Mouse (Mus musculus) adrenal gland, adult 18-20 months (tissue): ENCODE measurements around the gene Sp2. TPM values are rescaled to one million over a fixed set of nuclear protein-coding genes. Genes with fewer than 3 reads are reported as not detected.

Experiments used
- DNase-seq, 2 experiments: peaks; one replicate each; pipeline ENCODE4 v3.0.0; 2021 to 2022; ENCODE audit warnings: low spot score in 2 of 2
- total RNA-seq, 2 experiments: library from RNA; stranded (reverse); gene quantifications; 1 replicate in 1 of 2; 2 replicates in 1 of 2; pipeline ENCODE4 v1.2.3; 2021

Sp2 gene
- total RNA-seq, 2 experiments from 2014 or later = 13.4 to 15.1 TPM

DNA sequence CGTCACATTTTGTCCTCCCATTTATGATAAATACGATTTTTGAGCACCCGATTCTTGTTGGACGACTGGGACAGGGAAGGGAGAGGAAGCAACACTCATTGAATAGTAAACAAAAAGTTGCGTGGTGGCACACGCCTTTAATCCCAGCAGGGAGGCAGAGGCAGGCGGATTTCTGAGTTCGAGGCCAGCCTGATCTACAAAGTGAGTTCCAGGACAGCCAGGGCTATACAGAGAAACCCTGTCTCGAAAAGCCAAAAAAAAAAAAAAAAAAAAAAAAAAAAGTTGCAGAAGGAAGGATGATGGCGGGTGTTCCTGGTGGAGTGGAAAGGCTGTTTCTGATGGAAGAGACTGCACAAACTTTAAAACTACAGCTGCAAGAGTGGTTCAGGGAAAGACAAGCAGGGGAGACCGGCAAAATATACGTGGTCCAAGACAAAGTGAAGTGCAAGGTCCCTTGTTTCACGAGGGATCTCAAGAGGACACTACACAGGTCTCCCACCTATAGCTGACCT lies 65.8 kb downstream of the Sp2 start:
- no peak for DNase-seq

DNA sequence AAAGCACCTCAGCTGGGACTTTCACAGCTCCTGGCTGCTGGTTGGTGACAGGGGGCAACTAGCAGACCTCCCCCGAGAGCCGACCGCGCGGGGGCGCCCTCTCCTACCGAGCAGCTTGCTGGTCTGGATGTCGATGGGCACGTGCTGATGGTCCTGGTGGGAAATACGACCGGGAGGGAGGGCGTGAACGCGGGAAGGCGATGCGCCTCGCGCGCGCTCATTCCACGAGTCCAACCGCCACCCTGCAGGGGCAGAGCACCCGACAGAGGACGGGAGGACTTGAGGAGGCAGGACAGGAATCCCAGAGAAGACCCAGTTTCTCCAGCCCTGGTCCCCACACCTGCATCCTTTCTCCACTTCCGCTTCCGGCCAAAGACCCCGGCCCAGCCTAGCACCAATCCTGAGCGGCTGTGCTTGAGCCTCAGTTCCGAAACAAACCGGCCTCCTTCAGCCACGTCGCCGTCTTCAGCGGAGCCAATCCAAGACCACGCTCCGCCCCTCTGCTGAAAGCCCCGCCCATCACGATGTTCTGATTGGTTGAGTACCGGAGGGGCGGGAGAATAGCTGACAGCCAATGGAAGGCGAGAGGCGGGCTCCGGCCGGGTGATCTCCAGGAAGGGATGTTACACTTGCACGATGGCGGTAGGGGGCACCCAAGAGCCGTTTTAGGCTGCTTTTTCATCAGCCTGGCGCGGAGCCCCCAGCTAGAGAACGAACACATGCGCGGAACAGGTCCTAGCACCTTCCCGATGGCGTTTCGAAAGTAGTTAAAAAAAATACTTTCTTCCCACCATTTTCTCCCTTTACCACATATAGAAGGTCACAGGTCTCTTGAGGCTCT lies 66.5 kb downstream of the Sp2 start, which contains the start of gene Cdk5rap3:
Gene Cdk5rap3 (minus strand): TSS at position 453 of the 841 bp plus-strand sequence.
- peak; percentile 98 to 99 for DNase-seq

DNA sequence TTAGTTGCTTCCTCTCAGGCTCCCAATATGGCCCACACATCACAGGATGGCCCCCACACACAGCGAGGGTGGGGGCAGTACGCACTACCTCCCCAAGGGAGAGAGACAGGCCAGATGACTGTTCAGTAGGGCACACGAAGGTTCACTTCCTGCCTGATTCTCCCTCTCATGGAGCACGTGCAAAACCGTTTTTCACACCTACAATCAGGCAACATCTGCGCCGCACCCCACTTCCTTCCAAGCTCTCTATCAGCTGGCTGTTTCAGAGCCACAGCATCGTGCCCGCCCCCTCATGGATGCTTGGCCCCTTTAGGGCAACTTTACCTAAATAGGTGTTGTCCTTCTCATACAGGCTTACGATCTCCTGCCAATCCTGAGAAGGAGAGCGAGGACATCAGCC lies 70.1 kb downstream of the Sp2 start:
- DNase-seq = no peak

DNA sequence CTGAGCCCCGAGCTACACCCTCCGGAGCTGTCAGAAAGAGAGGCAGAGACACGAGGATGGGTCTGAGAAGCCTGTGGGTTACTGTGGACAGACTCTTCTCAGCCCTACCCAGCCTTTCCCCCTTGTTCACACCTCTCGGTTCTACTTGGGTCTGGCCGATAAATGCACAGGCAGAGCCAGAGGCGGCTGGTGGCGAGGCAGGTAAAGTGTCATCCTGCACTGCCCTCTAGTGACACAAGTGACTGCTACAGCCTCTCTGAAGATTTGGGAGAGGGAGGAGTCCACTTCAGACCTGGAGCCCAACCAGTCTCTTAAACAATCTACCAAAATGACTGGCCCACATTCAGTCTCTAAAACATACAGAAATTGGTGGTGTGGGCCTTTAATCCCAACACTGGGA lies 72.8 kb downstream of the Sp2 start:
- DNase-seq = peak; percentile 69 to 71

DNA sequence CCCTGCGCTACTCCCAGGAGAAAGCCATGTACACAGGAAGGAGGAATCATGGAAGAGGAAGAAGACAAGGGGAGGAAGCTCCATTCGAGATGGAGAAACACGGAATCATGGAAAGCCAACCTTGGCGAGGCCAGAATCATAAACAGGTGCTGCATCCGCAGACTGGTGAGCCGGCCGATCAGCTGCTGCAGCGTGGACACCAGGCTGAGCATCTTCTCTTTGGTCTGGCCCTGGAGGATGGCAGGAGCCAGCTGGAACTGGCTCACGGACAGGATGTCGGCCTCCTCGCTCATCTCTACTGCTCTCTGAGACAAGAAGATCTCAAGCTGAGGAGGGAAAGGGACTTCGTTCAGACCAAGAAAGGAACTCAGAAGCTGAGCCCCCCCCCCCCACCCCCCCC lies 74.2 kb downstream of the Sp2 start:
- no peak for DNase-seq

DNA sequence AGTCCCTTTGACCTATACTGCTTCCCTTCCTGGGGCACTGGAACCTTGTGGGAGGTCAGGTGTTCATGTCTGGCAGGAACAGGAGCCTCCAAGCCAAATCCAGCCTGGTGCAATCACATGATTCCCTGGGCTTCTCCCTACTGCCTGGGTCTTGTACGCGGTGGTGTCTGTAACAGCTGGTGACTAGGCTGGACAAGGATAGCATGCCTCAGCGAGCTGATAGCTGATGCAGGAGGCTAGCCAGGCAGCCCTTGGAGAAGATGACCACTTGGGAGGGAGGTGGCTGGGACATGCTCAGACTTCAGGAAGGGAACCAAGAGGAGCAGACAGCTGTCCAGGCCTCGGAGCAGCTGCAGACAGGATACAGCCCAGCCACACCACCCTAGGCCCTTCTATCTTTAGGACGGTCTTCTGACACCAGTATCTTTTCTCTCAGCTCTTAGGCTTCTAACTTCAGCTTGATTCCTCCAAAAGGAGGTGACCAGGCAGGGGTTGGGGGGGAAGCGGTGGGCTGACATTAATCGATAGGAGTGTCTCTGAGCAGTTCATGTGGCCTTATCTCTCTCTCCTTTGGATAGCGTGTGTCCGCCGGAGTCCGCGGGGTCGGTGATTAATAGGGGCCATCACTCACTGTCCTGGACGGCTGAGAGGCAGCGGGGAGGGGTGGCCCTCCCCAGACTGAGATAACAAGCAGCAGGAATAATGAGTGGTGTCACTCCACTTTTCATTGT lies 76.2 kb downstream of the Sp2 start:
- no peak for DNase-seq

Other genes starting within 250 kb of the Sp2 start
- 10 to 100 TPM; 29.2 to 33.6 TPM for gene Snx11, start 205.4 kb downstream of the Sp2 start, total RNA-seq
- 10 to 100 TPM; 56.6 to 83.6 TPM for gene Cbx1, start 193.8 kb downstream of the Sp2 start, total RNA-seq
- gene Nfe2l1, start 153.0 kb downstream of the Sp2 start, total RNA-seq = 100 to 1,000 TPM; 458 to 704 TPM
- gene Copz2, start 133.1 kb downstream of the Sp2 start, total RNA-seq = 10 to 100 TPM; 56.5 to 60.6 TPM
- gene Cdk5rap3, start 66.5 kb downstream of the Sp2 start, total RNA-seq = 10 to 100 TPM; 44.6 to 45.4 TPM
- gene Prr15l, start 54.9 kb downstream of the Sp2 start, total RNA-seq = under 1 TPM; 0.23 to 0.90 TPM
- 10 to 100 TPM; 28.4 to 36.6 TPM for gene Pnpo, start 39.0 kb downstream of the Sp2 start, total RNA-seq
- gene Sp6, start 30.4 kb upstream of the Sp2 start, total RNA-seq = under 1 TPM; 0.06 to 0.13 TPM
- gene Scrn2, start 47.0 kb upstream of the Sp2 start, total RNA-seq = 10 to 100 TPM; 14.6 to 16.8 TPM
- gene Lrrc46, start 58.4 kb upstream of the Sp2 start, total RNA-seq = under 1 TPM; 0.60 to 0.74 TPM
- gene Mrpl10, start 58.6 kb upstream of the Sp2 start, total RNA-seq = 100 to 1,000 TPM; 128 to 134 TPM
- gene Osbpl7, start 67.7 kb upstream of the Sp2 start, total RNA-seq = 1 to 10 TPM; 5.2 to 6.6 TPM
- gene Tbx21, start 132.4 kb upstream of the Sp2 start, total RNA-seq = under 1 TPM; 0.27 to 0.54 TPM
- gene Tbkbp1, start 168.5 kb upstream of the Sp2 start, total RNA-seq = 10 to 100 TPM; 11.7 to 16.2 TPM
- 100 to 1,000 TPM; 104 to 120 TPM for gene Kpnb1, start 204.9 kb upstream of the Sp2 start, total RNA-seq